Mouse (Mus musculus): ENCODE results near the gene Fcgr4. TPM values are rescaled to one million over a fixed set of nuclear protein-coding genes. Genes with fewer than 3 reads are reported as not detected.

Gene Fcgr4
- polyA plus RNA-seq, 1 experiment from 2014 or later: 0.35 TPM

DNA sequence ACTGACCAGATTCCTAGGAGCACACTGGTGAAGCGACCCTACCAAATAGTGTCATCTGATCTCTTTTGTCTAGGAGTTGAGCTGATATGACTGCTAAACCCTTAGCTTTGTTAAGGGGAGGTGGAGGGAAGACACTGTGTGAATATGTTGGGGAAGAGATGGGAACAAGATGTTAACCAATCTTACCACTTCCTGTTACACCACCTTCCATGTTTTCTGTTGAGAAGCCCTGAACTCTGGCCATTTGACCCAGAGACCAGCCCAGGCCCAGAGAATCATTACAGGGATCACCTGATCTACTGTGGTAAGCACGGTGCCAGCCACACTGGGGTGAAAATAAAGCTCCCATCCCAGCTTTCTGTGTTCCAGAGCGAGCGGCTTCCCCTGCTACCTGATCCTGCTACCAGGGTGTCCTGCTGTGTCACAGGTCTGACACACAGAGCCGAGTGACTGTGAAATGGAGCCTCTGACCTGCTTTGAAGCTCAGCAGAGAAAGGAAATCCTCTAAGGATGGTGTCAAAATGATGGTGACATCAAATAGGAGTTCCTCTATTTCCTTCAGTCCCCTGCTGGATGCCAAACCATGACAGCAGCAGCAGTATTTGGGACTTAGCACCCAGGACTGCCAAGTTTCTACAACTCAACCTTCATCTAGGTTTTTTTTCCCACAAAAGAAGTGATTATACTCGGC is 1.1 kb upstream of the Fcgr4 start:
- Histone ChIP-seq H3K9ac (ENCODE audit: low read length) (no peak overlapping the region), H3K4me2 (ENCODE audit: low read depth, low read length, severe bottlenecking) (no peak overlapping the region), H3K27me3 (ENCODE audit: control insufficient read depth, insufficient read depth, low read length) (no peaks in the 10 kb centered on the region), H3K4me3 (ENCODE audit: low read depth, low read length) (no peak overlapping the region), H3K4me1 (replicated peaks; ENCODE audit: control insufficient read depth, insufficient read depth, low read length) (no peaks in the 10 kb centered on the region), H3K9me3 (ENCODE audit: control insufficient read depth, low read length) (no peaks in the 10 kb centered on the region), H3K27ac (ENCODE audit: low read depth, low read length) (no peak overlapping the region), H3K36me3 (ENCODE audit: control insufficient read depth, insufficient read depth, low read length) (no peaks in the 10 kb centered on the region)
- DNase-seq (ENCODE audit: low spot score) (no peak), ATAC-seq (replicated peaks; ENCODE audit: low FRiP score) (no peak)
- 59% methylated on average over 6 of the region's 6 CpGs for WGBS

DNA sequence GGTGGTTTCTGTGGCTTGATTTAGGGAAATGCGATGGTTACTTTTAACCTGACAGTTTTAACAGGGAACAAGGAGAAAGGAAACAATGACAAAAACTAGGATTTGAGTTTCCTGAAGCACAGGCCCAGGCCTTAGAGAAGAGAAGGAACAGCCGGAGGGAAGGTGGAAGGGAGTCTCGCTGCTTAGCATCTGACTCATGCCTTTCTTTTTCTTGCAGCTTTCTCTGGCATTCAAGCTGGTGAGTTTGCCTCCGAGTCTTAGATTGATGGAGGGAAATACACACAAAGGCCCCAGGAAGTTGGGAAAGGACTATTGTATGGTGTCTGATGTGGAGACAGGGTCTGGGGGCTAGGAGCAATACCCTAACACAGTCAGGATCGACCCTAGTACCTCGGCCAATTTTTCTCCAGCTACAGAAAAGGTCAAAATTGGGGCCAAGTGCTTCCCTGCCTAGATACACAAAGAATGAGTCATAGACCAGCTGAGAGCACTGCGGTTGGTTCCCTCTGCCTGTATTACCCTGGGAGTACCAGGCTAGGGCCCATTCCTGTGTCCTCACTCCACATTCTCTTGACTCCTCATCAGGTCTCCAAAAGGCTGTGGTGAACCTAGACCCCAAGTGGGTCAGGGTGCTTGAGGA is 711 bp downstream of the Fcgr4 start:
- H3K4me3 ChIP-seq (ENCODE audit: low read depth, low read length): no peak overlapping the region
- H3K4me1 ChIP-seq (replicated peaks; ENCODE audit: control insufficient read depth, insufficient read depth, low read length): no peaks in the 10 kb centered on the region
- DNase-seq (ENCODE audit: low spot score): no peak
- H3K36me3 ChIP-seq (ENCODE audit: control insufficient read depth, insufficient read depth, low read length): no peaks in the 10 kb centered on the region
- no peak overlapping the region for H3K9ac ChIP-seq (ENCODE audit: low read length)
- 82% methylated on average over 7 of the region's 7 CpGs for WGBS
- no peak overlapping the region for H3K4me2 ChIP-seq (ENCODE audit: low read depth, low read length, severe bottlenecking)
- H3K9me3 ChIP-seq (ENCODE audit: control insufficient read depth, low read length): no peaks in the 10 kb centered on the region
- no peak overlapping the region for H3K27ac ChIP-seq (ENCODE audit: low read depth, low read length)
- no peaks in the 10 kb centered on the region for H3K27me3 ChIP-seq (ENCODE audit: control insufficient read depth, insufficient read depth, low read length)
- no peak for ATAC-seq (replicated peaks; ENCODE audit: low FRiP score)

DNA sequence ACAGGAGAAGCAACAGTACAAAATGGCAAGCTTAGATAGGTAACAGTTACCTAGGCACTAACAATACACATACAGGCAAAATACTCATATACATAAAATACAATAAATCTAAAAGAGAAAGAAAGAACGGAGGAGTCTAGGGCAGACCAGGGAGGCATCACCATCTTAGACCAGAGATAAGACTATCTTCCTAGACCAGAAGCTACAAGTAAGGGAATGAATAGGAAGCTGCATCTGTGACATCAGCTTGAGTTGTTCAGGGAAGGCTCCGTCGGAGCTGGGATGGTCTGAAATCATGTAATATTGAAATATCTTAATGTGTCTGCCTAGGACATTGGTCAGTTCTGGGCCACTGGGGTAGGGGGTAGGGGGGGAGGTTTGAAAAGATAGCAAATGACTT is 13.0 kb downstream of the Fcgr4 start:
- Histone ChIP-seq H3K9me3 (ENCODE audit: control insufficient read depth, low read length) (no peaks in the 10 kb centered on the region), H3K4me3 (ENCODE audit: low read depth, low read length) (no peak overlapping the region), H3K4me1 (replicated peaks; ENCODE audit: control insufficient read depth, insufficient read depth, low read length) (peaks cover 5% of the 10 kb centered on the region; the same call in 1 of the 2 replicates), H3K4me2 (ENCODE audit: low read depth, low read length, severe bottlenecking) (no peak overlapping the region), H3K27me3 (ENCODE audit: control insufficient read depth, insufficient read depth, low read length) (peaks cover 7% of the 10 kb centered on the region), H3K9ac (ENCODE audit: low read length) (no peak overlapping the region), H3K36me3 (ENCODE audit: control insufficient read depth, insufficient read depth, low read length) (no peaks in the 10 kb centered on the region), H3K27ac (ENCODE audit: low read depth, low read length) (no peak overlapping the region)
- DNase-seq (ENCODE audit: low spot score): no peak
- ATAC-seq (replicated peaks; ENCODE audit: low FRiP score): no peak
- 84% methylated on average over 3 of the region's 3 CpGs for WGBS

DNA sequence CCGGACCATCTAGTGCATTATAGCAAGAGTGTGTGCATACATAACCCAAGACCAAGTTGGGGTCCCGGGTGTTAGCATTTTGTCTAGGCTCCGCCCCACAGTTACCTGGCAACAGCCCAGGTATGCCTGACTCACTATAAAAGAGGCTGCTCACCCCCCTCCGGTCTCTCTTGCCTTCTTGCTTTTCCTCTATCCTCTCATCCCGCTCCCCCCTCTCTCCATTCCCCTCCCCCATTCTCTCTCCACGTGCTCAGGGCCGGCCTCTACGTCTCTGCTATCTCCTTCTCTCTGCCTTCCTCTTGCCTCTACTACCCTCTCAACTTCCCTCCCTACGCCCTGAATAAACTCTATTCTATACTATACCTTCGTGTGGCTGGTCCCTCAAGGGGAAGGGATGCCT is 14.0 kb downstream of the Fcgr4 start:
- peaks cover 7% of the 10 kb centered on the region for H3K27me3 ChIP-seq (ENCODE audit: control insufficient read depth, insufficient read depth, low read length)
- ATAC-seq (replicated peaks; ENCODE audit: low FRiP score): no peak
- H3K4me1 ChIP-seq (replicated peaks; ENCODE audit: control insufficient read depth, insufficient read depth, low read length): peaks cover 5% of the 10 kb centered on the region; the same call in 1 of the 2 replicates
- H3K27ac ChIP-seq (ENCODE audit: low read depth, low read length): no peak overlapping the region
- peak overlapping the region; percentile 59 for H3K9ac ChIP-seq (ENCODE audit: low read length)
- H3K9me3 ChIP-seq (ENCODE audit: control insufficient read depth, low read length): no peaks in the 10 kb centered on the region
- peak; percentile 60 for DNase-seq (ENCODE audit: low spot score)
- peak overlapping the region; percentile 86 for H3K4me2 ChIP-seq (ENCODE audit: low read depth, low read length, severe bottlenecking)
- H3K4me3 ChIP-seq (ENCODE audit: low read depth, low read length): peak overlapping the region; percentile 61
- WGBS: 5% methylated on average over 10 of the region's 10 CpGs
- no peaks in the 10 kb centered on the region for H3K36me3 ChIP-seq (ENCODE audit: control insufficient read depth, insufficient read depth, low read length)

- Histone ChIP-seq H3K9me3 (ENCODE audit: control insufficient read depth, low read length) (no peaks in the 10 kb centered on the region), H3K27me3 (ENCODE audit: control insufficient read depth, insufficient read depth, low read length) (peaks cover 7% of the 10 kb centered on the region), H3K4me1 (replicated peaks; ENCODE audit: control insufficient read depth, insufficient read depth, low read length) (peaks cover 5% of the 10 kb centered on the region; the same call in 1 of the 2 replicates), H3K4me3 (ENCODE audit: low read depth, low read length) (peak overlapping the region; percentile 61), H3K36me3 (ENCODE audit: control insufficient read depth, insufficient read depth, low read length) (no peaks in the 10 kb centered on the region), H3K4me2 (ENCODE audit: low read depth, low read length, severe bottlenecking) (peak overlapping the region; percentile 86), H3K27ac (ENCODE audit: low read depth, low read length) (no peak overlapping the region), H3K9ac (ENCODE audit: low read length) (peak overlapping the region; percentile 59)
- DNase-seq (ENCODE audit: low spot score) (peak; percentile 57), ATAC-seq (replicated peaks; ENCODE audit: low FRiP score) (0 out of 2 replicates have a peak, but pooled peaks have one; percentile 0)
- under 1% methylated on average over 16 of the region's 16 CpGs for WGBS
Measured at GRCm38 (mm10) chr1:171033196-171033595, 14.5 kb downstream of the Fcgr4 start.

- peaks cover 7% of the 10 kb centered on the region for H3K27me3 ChIP-seq (ENCODE audit: control insufficient read depth, insufficient read depth, low read length)
- H3K36me3 ChIP-seq (ENCODE audit: control insufficient read depth, insufficient read depth, low read length): no peaks in the 10 kb centered on the region
- WGBS: 0% methylated on average over 20 of the region's 20 CpGs
- peak; percentile 93 for DNase-seq (ENCODE audit: low spot score)
- H3K4me1 ChIP-seq (replicated peaks; ENCODE audit: control insufficient read depth, insufficient read depth, low read length): peaks cover 5% of the 10 kb centered on the region; the same call in 1 of the 2 replicates
- no peak overlapping the region for H3K27ac ChIP-seq (ENCODE audit: low read depth, low read length)
- peak overlapping the region; percentile 86 for H3K4me2 ChIP-seq (ENCODE audit: low read depth, low read length, severe bottlenecking)
- no peaks in the 10 kb centered on the region for H3K9me3 ChIP-seq (ENCODE audit: control insufficient read depth, low read length)
- H3K4me3 ChIP-seq (ENCODE audit: low read depth, low read length): peak overlapping the region; percentile 61
- peak; percentile 79 for ATAC-seq (replicated peaks; ENCODE audit: low FRiP score)
- peak overlapping the region; percentile 59 for H3K9ac ChIP-seq (ENCODE audit: low read length)
Measured at GRCm38 (mm10) chr1:171033756-171034155, 15.0 kb downstream of the Fcgr4 start.

- ATAC-seq (replicated peaks; ENCODE audit: low FRiP score): no peak
- no peak overlapping the region for H3K9ac ChIP-seq (ENCODE audit: low read length)
- WGBS: 6% methylated on average over 11 of the region's 11 CpGs
Measured at GRCm38 (mm10) chr1:171034201-171034600, 15.5 kb downstream of the Fcgr4 start.

GRCm38 (mm10) chr1:171035611-171036010 is 16.9 kb downstream of the Fcgr4 start:
- Histone ChIP-seq H3K4me1 (replicated peaks; ENCODE audit: control insufficient read depth, insufficient read depth, low read length) (peaks cover 5% of the 10 kb centered on the region; the same call in 1 of the 2 replicates), H3K4me3 (ENCODE audit: low read depth, low read length) (no peak overlapping the region), H3K9me3 (ENCODE audit: control insufficient read depth, low read length) (no peaks in the 10 kb centered on the region), H3K27ac (ENCODE audit: low read depth, low read length) (no peak overlapping the region), H3K27me3 (ENCODE audit: control insufficient read depth, insufficient read depth, low read length) (peaks cover 7% of the 10 kb centered on the region), H3K9ac (ENCODE audit: low read length) (no peak overlapping the region), H3K36me3 (ENCODE audit: control insufficient read depth, insufficient read depth, low read length) (no peaks in the 10 kb centered on the region), H3K4me2 (ENCODE audit: low read depth, low read length, severe bottlenecking) (peak overlapping the region; percentile 24; the same call in 1 of the 2 replicates)
- WGBS: 50% methylated on average over 11 of the region's 11 CpGs
- DNase-seq (ENCODE audit: low spot score) (no peak), ATAC-seq (replicated peaks; ENCODE audit: low FRiP score) (no peak)

More at GRCm38 (mm10) chr1:171034201-171034600, 15.5 kb downstream of the Fcgr4 start:
- Histone ChIP-seq H3K9me3 (ENCODE audit: control insufficient read depth, low read length) (no peaks in the 10 kb centered on the region), H3K27me3 (ENCODE audit: control insufficient read depth, insufficient read depth, low read length) (peaks cover 7% of the 10 kb centered on the region), H3K4me3 (ENCODE audit: low read depth, low read length) (peak overlapping the region; percentile 61), H3K4me1 (replicated peaks; ENCODE audit: control insufficient read depth, insufficient read depth, low read length) (peaks cover 5% of the 10 kb centered on the region; the same call in 1 of the 2 replicates), H3K27ac (ENCODE audit: low read depth, low read length) (no peak overlapping the region), H3K36me3 (ENCODE audit: control insufficient read depth, insufficient read depth, low read length) (no peaks in the 10 kb centered on the region), H3K4me2 (ENCODE audit: low read depth, low read length, severe bottlenecking) (peak overlapping the region; percentile 86)
- DNase-seq (ENCODE audit: low spot score): no peak

All from forebrain, embryonic 11.5 days (tissue).